8 mouse cellular contexts compared by ENCODE assay signal in the genomic region with DNA sequence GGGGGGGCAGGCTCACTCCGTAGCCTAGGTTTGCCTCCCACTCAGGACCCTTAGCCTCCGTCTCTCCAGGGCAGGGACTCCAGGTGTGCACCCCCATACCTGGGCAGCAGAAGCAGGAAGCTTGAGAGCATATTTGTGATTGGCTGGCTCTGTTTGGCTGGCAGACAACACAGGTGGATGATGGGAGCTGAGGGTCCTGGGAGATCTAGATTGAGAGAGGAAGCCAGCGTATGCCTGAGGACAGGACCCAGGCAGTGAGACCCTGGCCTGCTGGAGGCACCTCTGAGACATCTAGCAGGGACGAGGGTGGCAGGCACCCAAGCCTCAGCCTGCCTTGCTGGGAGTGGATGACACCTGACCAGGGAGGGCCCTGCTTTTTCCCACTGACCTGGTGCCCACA.
DNase-seq lines count a peak whose midpoint lies in the region; ATAC-seq and TF ChIP-seq lines count a peak whose summit lies in the region.

No protein-coding gene starts in this region.

- peak; percentile 15 for DNase-seq in thymus, adult 2 months
- no peak for DNase-seq in thymus, postnatal 10 days (ENCODE audit: low spot score in 2 of 2)
- no peak for DNase-seq in forebrain, embryonic 14.5 days (ENCODE audit: low spot score)
- DNase-seq in liver, embryonic 11.5 days (ENCODE audit: low spot score), result no peak
- DNase-seq in thymus, postnatal 25 days, result peak; percentile 21
- DNase-seq in spleen, postnatal 4 days (ENCODE audit: low spot score in 2 of 2), result no peak
- DNase-seq in layer of hippocampus, postnatal 36 days, result no peak
- no peak for DNase-seq in lung, postnatal 25 days (ENCODE audit: low spot score)

- no peak for ATAC-seq in forebrain, embryonic 14.5 days
- ATAC-seq in liver, embryonic 11.5 days (replicated peaks; ENCODE audit: low FRiP score), result no peak

- no peak for TF ChIP-seq CTCF in thymus, adult 2 months (IDR thresholded peaks at IDR 0.05; ENCODE audit: borderline replicate concordance, control insufficient read depth, extremely low read depth, insufficient read depth, low read length, poor library complexity)

- peaks cover 23% of the 10 kb centered on the region for H3K4me1 ChIP-seq in thymus, adult 2 months (replicated peaks; ENCODE audit: control insufficient read depth, insufficient read depth, low read length)
- H3K4me1 ChIP-seq in forebrain, embryonic 14.5 days (ENCODE audit: control insufficient read depth, insufficient read depth, low read length), result peaks cover 7% of the 10 kb centered on the region
- H3K4me1 ChIP-seq in liver, embryonic 11.5 days (replicated peaks; ENCODE audit: control insufficient read depth, insufficient read depth, low read length), result peaks cover 53% of the 10 kb centered on the region

- no peaks in the 10 kb centered on the region for H3K36me3 ChIP-seq in thymus, adult 2 months (ENCODE audit: control insufficient read depth, insufficient read depth, low read length)
- no peaks in the 10 kb centered on the region for H3K36me3 ChIP-seq in forebrain, embryonic 14.5 days (ENCODE audit: control insufficient read depth, insufficient read depth, low read length)
- H3K36me3 ChIP-seq in liver, embryonic 11.5 days (ENCODE audit: control insufficient read depth, insufficient read depth, low read length), result no peaks in the 10 kb centered on the region

- H3K4me2 ChIP-seq in forebrain, embryonic 14.5 days (ENCODE audit: low read length), result peak overlapping the region; percentile 89
- peak overlapping the region; percentile 99 for H3K4me2 ChIP-seq in liver, embryonic 11.5 days

- H3K4me3 ChIP-seq in thymus, adult 2 months (ENCODE audit: control insufficient read depth, insufficient read depth, low read length), result peak overlapping the region; percentile 64
- no peak overlapping the region for H3K4me3 ChIP-seq in forebrain, embryonic 14.5 days (ENCODE audit: low read depth, low read length)
- H3K4me3 ChIP-seq in liver, embryonic 11.5 days (ENCODE audit: low read depth, low read length), result peak overlapping the region; percentile 74

- TF ChIP-seq POLR2A in thymus, adult 2 months (IDR thresholded peaks at IDR 0.05; ENCODE audit: control insufficient read depth, extremely low read depth, insufficient read depth, low read length, poor library complexity), result no peak

- no peaks in the 10 kb centered on the region for H3K27me3 ChIP-seq in thymus, adult 2 months (ENCODE audit: control insufficient read depth, insufficient read depth, low read length)
- H3K27me3 ChIP-seq in forebrain, embryonic 14.5 days (replicated peaks; ENCODE audit: control insufficient read depth, insufficient read depth, low read length), result no peaks in the 10 kb centered on the region
- H3K27me3 ChIP-seq in liver, embryonic 11.5 days (replicated peaks; ENCODE audit: control insufficient read depth, insufficient read depth, low read length), result no peaks in the 10 kb centered on the region

- H3K27ac ChIP-seq in thymus, adult 2 months (ENCODE audit: control insufficient read depth, insufficient read depth, low read length), result no peak overlapping the region
- no peak overlapping the region for H3K27ac ChIP-seq in forebrain, embryonic 14.5 days (ENCODE audit: low read depth, low read length)
- H3K27ac ChIP-seq in liver, embryonic 11.5 days (ENCODE audit: low read depth, low read length), result peak overlapping the region; percentile 6; the same call in 1 of the 2 replicates

- H3K9ac ChIP-seq in forebrain, embryonic 14.5 days (ENCODE audit: low read length), result no peak overlapping the region; the same call in 1 of the 2 replicates
- H3K9ac ChIP-seq in liver, embryonic 11.5 days (ENCODE audit: low read depth, low read length), result peak overlapping the region; percentile 84

- WGBS in thymus, adult 2 months, result 29% methylated on average over 4 of the region's 4 CpGs
- 59% methylated on average over 4 of the region's 4 CpGs for WGBS in forebrain, embryonic 14.5 days
- WGBS in liver, embryonic 11.5 days, result 50% methylated on average over 4 of the region's 4 CpGs

- H3K9me3 ChIP-seq in forebrain, embryonic 14.5 days (replicated peaks; ENCODE audit: control insufficient read depth, low read length), result no peaks in the 10 kb centered on the region
- no peaks in the 10 kb centered on the region for H3K9me3 ChIP-seq in liver, embryonic 11.5 days (ENCODE audit: control insufficient read depth, low read length)

Comparison
In these comparisons a context has a peak if more than half of its experiments do, and no peak if none do; other contexts are left out.
1. DNase-seq: peak in thymus, adult 2 months (single experiment) and thymus, postnatal 25 days (single experiment); none in thymus, postnatal 10 days (0 of 2), forebrain, embryonic 14.5 days (single experiment), liver, embryonic 11.5 days (single experiment), spleen, postnatal 4 days (0 of 2), layer of hippocampus, postnatal 36 days (0 of 2) and lung, postnatal 25 days (single experiment).